Mouse (Mus musculus) left cerebral cortex, postnatal 10 days (tissue): ENCODE measurements around the gene Pif1. TPM values are rescaled to one million over a fixed set of nuclear protein-coding genes. Genes with fewer than 3 reads are reported as not detected.

Experiments used
- DNase-seq, 2 experiments: peaks; one replicate each; pipeline ENCODE4 v3.0.0; 2021 to 2022; ENCODE audit warnings: low spot score in 2 of 2, mixed read lengths in 1 of 2; ENCODE audit errors: extremely low spot score in 1 of 2
- intact Hi-C: fragments of 180-260 bp; cut with DNase I; formaldehyde crosslinking; loops from one replicate; pipeline ENCODE4 v1.15.1; 2025
- total RNA-seq, 2 experiments: library from RNA; stranded (reverse); gene quantifications; 2 replicates each; pipeline ENCODE4 v1.2.3; 2021

The Pif1 gene
- total RNA-seq, 2 experiments from 2014 or later: 0.79 to 1.1 TPM

DNA sequence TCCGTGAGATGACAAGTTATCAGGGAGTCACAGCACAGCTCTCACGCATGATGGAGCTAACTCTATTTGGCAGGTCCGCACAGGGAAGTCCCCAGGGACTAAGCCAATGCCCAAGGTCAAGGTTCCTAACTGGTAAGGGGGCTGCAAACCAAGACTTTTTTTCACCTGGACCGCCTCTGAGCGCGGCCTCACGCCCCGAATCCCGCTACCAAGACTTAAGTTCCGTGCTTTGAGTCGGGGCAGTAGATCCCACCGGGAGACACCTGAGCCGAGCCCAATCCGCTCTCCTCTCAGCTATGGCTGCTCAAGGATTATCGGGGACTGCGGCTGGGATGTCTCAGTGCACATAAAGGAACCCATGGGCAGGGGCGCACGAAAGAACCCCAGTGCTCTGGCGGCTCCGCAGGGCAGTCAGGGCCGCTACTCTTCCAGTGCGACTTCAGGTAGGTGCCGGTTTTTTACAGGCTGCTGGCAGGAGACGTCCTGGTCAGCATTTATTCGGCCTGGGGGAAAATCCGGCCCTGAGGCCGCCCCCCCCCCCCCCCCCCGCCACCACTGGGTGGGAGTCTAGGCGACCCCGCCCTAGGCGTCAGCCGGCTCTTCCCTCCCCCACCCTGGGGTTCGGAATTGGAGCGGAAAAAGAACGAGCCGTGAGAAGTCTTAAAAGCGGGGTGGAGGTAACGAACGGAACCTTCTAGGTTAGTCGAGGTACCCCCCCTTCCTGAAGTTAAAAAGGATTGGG is 42.2 kb downstream of the Pif1 start, which contains the start of gene Rbpms2:
Gene Rbpms2, plus strand, starts transcription at position 624 of the 742 bp plus-strand sequence.
- DNase-seq: peak in 1 of 2 experiments; percentile 44
- intact Hi-C loops: no loop called here

DNA sequence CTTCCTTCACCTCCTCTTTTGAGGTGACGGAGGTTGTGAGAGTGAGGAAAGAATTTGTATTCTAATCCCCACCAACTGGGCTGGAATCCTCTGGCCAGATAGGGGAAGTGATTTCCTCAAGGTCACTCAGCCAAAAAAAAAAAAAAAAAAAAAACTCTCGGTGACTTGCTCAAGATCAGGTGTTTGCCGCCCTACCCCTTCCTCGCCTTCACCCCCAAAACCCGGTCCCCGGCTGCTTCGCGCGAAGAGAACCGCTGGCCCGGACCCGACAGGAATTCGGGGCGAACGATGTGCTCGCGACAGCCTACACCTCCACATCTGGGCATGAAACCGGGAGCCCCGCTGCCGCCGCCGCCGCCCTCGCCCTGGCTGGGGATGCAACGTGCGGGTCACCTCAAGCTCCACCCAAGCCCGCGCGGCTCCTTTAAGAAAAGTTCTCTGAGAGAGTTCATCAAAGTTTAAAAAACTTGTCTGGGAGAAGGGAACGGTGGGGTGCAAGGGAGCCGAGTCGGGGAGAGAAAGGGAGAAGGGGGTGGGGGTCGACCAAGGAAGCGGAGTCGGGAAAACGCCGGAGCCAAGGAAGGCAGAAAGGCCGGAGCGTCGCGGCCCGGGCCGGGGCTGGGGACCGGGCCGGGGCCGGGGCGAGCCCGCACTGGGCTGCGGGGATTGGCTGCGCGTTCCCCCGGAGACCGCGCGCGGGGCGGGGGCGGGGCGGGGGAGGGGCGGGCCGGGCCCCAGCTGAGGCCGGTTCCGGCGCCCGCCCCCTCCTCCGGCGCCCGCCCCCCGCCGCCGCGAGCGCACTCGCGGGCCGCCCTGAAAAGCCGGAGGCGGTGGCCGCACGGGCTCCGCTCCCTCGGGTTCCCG is 43.0 kb downstream of the Pif1 start:
- DNase-seq: peak in 1 of 2 experiments; percentile 78
- intact Hi-C loops: no loop called here

DNA sequence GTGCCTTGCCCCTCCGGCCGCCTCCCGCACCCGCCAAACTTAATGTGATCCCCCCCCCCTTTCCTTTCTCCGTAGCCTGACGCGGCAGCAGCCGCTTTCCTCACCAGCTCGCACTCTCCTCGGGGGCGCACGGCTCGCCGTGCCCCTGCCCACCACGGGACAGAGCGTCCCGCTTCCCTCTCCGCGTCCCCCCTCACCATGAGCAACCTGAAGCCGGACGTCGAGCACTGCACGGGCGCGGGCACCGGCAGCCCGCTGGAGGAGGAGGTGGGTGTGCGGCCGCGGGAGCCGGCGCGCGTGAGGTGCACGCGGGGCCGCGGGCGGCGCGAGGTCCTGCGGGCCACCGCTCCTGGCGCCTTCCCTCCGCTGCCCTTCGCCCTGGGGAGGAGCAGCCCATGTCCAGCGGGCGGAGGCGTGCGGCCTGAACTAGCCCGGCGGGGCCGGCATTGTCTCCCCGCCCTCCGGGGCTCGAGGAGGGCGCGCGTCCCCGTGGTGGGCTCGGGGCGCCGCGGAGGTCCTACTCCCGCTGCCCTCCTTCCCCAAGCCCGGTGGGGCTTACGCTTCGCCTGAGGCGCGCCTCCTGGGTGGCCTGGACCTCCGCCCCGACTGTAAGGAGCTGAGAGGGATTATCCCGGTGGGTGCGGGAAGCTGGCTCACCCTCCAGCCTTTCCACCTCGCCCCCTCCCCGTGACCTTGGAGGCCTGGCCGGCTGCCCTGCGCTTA is 43.8 kb downstream of the Pif1 start:
- DNase-seq: peak in 1 of 2 experiments; percentile 50
- intact Hi-C loops: no loop called here

DNA sequence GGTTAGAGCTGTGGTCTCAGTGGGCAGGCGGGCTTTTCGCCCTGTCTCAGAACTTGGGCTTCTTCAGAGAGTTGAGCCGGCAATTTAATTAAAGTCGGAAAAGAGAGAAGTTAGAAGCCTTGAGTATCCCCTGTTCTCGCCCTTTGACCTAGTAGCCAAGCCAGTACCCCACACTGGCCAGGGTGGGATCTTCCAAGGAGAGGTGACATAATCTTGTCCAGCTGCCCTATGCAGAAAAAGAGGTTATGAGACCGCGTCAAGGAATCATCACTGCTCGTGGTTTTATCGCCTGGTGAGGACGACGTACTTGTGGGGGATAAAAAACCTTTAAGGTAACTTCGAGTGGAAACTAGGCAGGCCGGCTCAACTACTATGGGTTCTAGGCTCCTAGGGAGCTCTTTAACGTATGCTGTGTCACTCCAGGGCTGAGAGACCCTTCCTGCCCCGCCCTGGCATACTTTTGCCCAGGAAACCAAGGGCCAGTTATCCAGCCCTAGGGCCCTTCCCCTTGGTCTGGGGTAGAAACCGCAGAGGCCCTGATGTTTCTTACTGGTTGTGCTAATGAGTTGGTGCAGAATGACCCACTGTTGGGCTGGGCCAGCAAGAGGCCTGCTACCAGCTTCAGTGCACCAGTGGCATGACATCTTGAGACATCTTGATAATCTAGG is 44.5 kb downstream of the Pif1 start:
- intact Hi-C loops: no loop called here
- no peak for DNase-seq

DNA sequence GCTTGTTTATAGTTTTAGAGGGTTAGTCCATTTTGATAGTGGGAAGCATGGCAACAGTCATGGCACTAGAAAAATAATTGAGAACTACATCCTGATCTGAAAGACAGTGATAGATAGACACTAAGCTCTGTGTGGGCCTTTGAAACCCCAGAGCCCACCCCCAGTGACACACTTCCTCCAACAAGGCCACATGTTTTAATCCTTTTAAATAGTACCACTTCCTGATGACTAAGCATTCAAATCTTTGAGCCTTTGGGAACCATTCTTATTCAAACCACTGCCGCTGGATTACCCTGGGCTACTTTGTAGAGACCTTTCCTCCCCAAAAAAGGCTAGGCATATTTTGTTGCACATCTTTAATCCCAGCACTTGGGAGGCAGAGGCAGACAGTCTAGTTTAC is 48.8 kb downstream of the Pif1 start:
- no peak for DNase-seq
- intact Hi-C loops: no loop called here

DNA sequence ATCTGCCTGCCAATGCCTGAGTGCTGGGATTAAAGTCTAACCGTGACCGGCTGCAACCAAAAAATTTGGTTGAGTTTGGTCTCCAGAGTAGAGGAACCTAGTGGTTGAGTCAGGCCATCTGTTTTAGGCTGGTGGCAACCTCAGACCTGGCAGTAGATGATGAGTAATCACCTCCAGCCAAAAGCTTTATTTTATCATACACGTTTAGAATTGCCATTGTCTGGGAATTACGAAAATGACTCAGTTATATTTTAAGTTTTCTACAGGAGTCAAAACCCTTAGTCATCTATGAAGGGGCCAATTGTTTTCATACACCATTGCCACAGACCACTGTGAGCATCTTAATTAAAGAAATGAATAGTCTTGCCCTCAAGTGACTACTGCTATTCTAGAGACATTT is 50.0 kb downstream of the Pif1 start:
- no peak for DNase-seq
- intact Hi-C loops: no loop called here

DNA sequence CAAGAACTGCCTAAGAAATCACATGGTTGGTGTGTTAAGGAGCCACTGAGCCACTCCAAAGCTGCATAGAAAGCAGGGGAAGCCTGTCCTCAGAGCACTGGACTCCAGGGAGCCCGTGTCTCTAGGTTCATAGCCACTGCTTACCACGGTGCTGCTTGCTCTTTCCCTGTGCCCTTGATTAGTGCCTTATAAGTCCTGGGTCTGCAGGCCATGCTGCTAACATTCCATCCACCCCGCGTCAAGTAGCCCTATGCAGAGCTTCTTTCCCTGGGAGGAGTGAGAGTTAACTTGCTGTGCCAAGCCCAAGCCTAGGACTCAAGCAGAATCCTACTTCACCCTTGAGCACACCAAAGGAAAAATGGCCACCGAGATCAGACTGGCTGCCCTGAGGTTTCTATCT is 52.1 kb downstream of the Pif1 start:
- no peak for DNase-seq
- intact Hi-C loops: no loop called here

DNA sequence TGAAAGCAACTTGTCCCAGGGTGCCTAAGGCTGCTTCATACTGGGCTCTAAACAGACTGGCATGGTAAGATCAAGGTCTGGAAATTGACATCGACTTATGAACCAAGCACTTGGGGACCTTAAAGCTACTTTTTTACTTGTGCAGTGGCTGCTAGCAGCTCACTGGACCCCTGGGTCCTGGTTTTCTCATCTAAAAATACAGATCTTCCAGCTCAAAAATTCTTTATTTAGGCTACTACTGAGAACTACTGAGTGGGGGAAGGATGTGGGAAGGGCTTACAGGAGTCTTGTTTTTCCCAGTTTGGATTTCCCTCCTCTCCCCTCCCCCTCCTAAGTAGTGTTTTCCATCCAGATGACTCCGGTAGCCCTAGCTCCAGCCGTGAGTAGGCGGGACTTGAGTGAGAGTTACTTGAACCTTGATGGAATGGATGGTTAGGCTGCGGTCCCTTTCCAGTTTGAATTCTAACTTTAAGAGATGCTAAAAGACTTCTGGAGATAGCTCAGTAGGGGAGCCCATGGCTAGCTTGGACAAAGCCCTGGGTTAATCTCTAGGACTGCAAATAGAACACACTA is 54.0 kb downstream of the Pif1 start:
- peak in 1 of 2 experiments; percentile 40 for DNase-seq
- intact Hi-C loops: no loop called here

DNA sequence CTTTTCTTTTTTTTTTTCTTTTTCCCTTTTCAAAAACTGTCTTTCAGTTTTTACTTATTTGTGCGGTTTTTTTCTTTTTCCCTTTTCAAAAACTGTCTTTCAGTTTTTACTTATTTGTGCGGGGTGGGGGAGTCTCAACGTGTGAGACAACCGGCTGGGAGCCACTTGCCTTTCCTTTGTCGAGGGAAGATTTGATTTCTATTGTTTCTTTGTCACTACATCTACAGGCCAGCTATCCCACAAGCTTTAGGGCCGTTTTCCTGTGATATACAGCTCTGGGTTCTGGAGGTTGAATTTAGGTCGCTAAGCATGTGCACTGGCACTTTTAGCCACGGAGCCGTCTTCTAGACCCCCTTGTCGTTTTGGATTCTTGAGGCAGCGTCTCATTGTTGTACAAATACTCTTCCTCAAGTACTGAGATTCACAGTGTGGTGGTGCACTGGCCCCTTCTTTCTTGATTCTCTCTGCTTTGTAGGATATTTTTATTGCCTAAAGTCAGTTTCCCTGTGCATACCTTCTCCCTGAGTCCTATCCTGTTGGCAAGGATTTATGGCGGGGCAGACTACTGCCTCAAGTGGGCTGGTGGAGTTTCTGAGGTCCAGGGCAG is 54.6 kb downstream of the Pif1 start:
- intact Hi-C loops: no loop called here

DNA sequence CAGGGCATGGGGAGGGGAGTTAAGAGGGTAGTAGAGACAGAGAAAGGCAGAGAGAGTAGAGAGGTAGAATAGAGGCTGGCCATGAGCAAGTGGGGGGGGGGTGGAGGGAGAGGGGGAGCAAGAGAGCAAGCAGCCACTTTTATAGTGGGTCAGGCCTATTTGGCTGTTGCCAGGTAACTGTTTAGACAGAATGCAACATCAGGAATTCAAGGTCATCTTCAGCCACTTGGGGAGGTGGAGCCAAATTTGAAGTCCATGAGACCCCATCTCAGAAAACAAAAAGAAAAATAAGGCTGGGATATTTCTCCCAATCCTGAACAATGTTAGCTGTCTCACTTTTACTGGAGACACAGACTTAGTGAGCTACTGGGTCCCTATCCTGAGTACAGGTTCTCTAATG is 55.6 kb downstream of the Pif1 start:
- intact Hi-C loops: no loop called here
- no peak for DNase-seq

More for the DNA sequence above, 54.6 kb downstream of the Pif1 start:
- no peak for DNase-seq

DNA sequence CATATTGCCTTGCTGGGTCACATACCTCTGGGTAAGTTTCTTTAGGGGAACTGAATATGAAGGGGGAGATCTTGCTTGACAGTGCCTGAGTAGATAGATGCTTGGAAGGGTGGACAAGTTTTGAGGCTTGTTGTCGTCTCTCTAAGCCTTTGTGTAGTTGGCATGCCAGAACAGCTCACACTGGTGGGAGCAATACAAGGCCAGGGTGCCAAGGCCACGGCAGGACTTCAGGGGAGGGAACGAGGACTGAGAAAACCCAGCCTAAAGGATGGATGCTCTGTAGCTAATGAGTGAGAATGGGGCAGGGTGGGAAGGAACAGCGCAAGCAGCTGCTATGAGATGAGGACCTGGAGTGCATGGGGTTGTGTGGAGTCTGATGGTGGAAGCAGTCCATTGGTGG is 58.0 kb downstream of the Pif1 start:
- intact Hi-C loops: no loop called here
- DNase-seq: no peak

Other genes with a start within 250 kb of the Pif1 start
- gene Pdcd7, start 241.1 kb upstream of the Pif1 start, total RNA-seq: 10 to 100 TPM; 23.1 to 23.7 TPM
- gene Ubap1l, start 226.1 kb upstream of the Pif1 start, total RNA-seq: 1 to 10 TPM; 2.5 to 4.7 TPM
- gene Kbtbd13, start 195.5 kb upstream of the Pif1 start, total RNA-seq: under 1 TPM in 1 of 2 experiments, not detected in 1; 0.26 TPM
- gene Rasl12, start 188.7 kb upstream of the Pif1 start, total RNA-seq: 1 to 10 TPM; 2.6 to 2.8 TPM
- gene Slc51b, start 164.2 kb upstream of the Pif1 start, total RNA-seq: not detected
- gene Mtfmt, start 151.4 kb upstream of the Pif1 start, total RNA-seq: 10 to 100 TPM; 19.5 to 21.2 TPM
- gene Spg21, start 126.2 kb upstream of the Pif1 start, total RNA-seq: 10 to 100 TPM; 29.3 to 32.5 TPM
- 1 to 10 TPM; 2.7 to 3.4 TPM for gene Ankdd1a, start 67.0 kb upstream of the Pif1 start, total RNA-seq
- 1 to 10 TPM; 4.9 to 9.5 TPM for gene Plekho2, start 7.1 kb upstream of the Pif1 start, total RNA-seq
- 1 to 10 TPM; 1.6 to 1.8 TPM for gene Rbpms2, start 42.5 kb downstream of the Pif1 start, total RNA-seq
- 100 to 1,000 TPM; 226 to 228 TPM for gene Oaz2, start 80.8 kb downstream of the Pif1 start, total RNA-seq
- 10 to 100 TPM; 41.3 to 42.2 TPM for gene Zfp609, start 240.4 kb downstream of the Pif1 start, total RNA-seq